Mouse (Mus musculus): ENCODE results near the gene Rbm14. TPM values are rescaled to one million over a fixed set of nuclear protein-coding genes. Genes with fewer than 3 reads are reported as not detected.

Rbm14 gene
- total RNA-seq (2021) = 10 to 100 TPM; 18.6 to 22.5 TPM
- long read RNA-seq, experiment 1, transcript Rbm14-201 (3 exons, 3,165 nt) = major isoform, 25 of 28 reads
- long read RNA-seq, experiment 1, partial matches to known transcripts = 2 of 28 reads
- long read RNA-seq, experiment 1, other reads (novel, unspliced or antisense) = 0 of 28 reads
- long read RNA-seq, experiment 2, transcript Rbm14-201 (3 exons, 3,165 nt) = major isoform, 15 of 18 reads
- long read RNA-seq, experiment 2, partial matches to known transcripts = 2 of 18 reads
- long read RNA-seq, experiment 2, other reads (novel, unspliced or antisense) = 1 of 18 reads

DNA sequence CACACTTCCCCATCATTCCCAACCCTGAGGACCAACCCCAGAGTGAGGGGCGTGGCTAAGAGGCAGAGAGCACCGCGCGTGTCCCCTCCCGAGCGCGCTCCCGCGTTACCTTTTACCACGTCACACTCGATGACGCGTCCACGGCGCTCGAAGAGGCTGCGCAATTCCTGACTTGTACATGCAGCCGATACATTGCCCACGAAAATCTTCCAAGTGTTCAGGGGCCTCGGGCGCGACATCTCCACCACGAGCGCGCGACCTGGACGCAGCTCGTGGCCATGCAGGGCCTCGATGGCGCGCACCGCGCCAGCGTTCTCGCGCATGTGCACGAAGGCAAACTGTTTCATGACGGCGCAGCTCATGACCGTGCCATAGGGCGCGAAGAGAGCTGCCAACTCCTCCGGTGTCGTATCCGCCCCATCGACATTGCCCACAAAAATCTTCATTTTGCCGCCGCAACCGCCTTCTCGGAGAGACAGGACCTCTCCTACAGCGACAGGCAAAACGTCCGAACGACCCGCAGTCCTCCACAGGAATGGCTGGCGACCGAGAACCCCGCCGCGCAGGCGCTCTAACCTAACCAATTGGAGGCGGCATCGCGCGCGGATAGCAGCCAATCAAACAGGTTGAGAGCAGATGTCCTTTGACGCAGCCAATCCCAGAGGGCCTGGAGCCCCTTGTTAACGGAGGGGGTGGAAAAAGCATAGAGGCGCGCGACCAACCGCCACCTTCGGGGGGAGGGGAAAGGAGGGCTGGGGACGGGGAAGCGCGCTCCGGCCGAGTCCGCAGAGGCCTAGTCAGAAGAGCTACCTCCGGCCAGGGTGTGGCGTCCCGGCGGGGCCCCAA is at the start of gene Rbm14, which contains the start of gene Gm21992:
Rbm14 (minus strand) TSS at position 572 of the 846 bp plus-strand sequence.
Gm21992 (minus strand) TSS at position 550 of the 846 bp plus-strand sequence.
- DNase-seq = peak; percentile 96

DNA sequence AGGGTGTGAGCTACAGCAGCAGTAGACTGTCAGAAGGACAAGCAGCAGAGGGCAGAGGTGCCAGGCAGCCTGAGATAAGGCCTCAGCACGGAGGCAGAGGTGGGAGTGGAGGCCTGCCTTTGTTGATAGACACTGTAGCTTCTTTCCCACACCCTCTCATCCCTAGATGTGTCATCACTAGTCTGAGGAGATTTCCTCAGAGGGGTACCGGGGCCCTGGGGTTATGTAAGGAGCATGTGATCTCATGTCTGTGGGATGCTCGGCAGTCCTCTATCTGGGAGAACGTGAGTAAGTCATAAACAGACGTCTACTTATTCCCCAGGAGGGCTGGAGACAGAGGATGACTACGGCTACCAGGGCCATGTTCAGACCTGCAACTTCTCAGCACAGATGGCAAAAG is 47.6 kb upstream of the Rbm14 start:
- DNase-seq = no peak

DNA sequence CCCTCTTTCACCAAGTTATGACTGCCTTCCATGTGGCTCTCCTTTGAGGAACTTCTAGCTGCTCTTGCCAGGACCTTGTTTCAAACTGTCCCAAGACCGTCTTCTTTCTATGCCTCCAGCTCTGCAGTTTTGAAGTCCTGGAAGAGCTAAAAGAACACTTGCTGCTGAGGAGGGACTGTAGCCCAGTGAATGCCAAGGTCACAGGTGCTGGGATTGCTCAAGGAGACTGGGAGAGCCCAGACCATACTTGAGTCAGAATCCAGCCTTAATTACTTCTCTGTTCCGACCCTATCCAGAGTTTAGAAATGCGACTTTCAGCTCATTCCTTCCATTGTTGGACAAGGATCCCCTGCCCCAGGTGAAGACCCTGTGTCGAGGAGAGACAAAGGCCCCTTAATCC is 44.5 kb upstream of the Rbm14 start:
- DNase-seq = no peak

DNA sequence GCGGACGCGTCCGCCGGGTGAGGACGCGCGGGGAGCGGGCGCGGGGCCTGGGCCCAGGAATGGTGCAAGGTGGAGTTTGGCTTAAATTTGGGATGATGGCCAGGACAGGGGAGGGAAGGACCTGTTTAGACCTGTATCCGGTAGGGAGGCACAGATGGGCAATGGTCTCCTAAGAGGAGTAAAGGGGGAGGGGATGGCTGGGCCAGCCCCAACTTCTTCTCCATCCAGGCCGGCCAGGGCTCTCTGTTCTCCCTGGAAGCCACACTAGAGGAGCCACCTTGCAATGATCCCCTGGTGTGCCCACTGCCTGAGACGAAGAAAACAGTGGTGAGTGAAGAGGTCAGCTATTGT is 44.0 kb upstream of the Rbm14 start:
- no peak for DNase-seq

DNA sequence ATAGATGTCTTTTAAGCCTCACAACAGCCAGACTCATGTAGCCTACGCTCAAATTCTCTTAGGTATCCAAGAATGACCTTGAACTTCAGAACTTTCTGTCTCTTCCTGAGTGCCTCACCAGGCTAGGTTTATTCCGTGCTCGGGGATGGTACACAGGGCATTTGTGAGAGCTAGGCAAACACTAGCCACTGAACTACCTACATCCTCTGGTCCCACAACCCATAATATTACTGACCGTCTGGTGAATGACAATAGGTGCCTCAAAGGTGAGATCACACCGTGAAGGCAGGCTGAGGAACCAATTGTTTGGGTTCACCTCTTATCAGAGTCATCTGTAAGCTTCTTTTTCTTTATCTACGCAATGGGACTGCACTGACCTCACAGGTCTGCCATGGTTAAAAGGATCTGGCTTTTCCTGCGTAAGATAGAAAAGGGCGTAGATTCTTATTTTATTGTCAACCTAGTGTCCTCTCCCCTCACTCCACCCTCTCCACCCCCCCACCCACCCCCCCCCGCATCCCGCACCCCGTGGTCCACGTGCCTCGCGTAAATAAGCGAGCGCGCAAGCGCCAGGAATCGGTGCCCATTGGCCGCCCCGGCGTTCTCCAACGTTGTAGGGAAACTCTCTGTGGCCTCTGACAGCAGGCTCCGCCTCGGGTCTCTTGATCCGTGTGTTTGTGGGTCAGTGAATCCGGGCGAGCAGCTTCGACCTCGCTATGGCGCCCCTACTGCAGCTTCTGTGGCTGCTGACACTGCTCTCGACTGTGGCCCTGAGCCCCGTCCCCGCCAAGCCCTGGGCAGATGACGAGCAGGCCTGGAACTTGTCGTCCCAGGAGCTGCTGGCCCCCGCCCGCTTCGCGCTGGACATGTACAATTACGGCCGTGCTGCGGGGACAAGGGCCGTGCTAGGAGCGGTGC is 43.4 kb upstream of the Rbm14 start, which contains the start of gene Ctsf:
Ctsf (plus strand) TSS at position 579 of the 918 bp plus-strand sequence.
- DNase-seq = peak; percentile 89

DNA sequence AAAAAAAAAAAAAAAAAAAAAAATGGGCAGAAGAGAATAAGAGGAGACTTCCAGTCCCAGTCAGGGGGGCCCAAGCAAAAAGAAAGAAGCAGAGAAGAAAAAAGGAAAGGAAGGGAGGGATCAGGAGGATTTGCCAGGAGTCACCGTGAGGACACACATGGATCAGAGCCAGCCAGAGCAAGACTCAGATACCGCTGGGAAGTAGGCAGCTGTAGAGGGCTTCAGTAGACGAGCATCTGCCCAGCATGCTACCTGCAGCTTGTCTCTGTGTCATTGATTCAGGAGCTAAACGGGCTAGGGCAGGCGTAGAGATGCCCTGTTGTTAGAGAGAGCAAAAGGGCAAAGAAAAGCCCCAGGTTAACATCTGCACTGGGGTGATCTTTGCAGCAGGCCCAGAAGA is 38.8 kb upstream of the Rbm14 start:
- no peak for DNase-seq

DNA sequence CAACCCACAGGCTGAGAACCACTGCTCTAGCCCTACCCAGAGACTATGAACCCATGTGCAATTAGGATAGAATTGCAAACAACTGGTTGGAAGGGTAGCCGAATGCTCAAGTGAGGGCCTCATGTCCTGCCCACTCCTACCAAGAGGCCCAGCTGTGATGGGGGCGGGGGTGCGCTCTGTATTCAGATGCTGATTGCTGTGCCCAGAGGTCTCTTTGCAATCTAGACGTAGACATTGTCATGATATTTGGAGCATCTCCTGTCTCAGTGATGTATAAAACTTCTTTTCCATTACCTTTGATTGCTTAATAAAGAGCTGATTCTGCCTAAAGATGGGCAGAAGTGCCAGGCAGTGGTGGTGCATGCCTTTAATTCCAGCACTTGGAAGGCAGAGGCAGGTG is 38.4 kb upstream of the Rbm14 start:
- no peak for DNase-seq

DNA sequence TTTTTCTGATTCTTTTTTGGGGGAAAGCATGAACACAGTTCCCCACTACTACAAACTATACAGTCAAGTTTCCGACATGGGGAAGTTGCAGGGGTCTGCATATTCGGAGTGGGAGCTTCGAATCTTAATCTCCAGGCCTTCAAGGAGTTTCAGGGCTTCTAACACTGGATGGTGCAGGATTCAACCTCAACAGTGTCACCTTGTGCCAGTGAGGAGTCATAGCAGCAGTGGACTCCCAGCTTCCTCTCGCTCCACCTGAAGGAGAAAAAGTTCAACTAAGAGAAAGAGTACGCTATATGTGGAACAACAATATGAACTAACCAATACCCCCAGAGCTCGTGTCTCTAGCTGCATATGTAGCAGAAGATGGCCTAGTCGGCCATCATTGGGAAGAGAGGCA is 36.1 kb upstream of the Rbm14 start:
- no peak for DNase-seq

DNA sequence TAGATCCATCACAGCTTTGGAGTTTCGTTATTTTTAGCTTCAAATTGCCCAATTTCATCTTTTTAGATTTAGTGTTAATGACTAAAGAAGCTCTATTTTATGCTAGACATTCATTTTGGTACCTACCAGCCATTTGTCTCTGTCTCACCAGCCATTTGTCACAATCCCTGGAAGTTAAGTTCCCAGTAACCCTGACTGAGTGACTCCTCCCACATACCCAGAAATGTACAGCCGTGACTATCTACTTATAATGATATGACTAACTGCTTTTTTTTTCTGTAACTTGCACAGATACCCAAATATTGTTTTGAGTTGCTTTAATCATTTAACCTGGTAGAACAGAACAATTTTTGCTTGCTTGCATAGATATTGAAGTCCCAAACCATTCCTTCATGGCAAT is 34.4 kb upstream of the Rbm14 start:
- DNase-seq = no peak

DNA sequence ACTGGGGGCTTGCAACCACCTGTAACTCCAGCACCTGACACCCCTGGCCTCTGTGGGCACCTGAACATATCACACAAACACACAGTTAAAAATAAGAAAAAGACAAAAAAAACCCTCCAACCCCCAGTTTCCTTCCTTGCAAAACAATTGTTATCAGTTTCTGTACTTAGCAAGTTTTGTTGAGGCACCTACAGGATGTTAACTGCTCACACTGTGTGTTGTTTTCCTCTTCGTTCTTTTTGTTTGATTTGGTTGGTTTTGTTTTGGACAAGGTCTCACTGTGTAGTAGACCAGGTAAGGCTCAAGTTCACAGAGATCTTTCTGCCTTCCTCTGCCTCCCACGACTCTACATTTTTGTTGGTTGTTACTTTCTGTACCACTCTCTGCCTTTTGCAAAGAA is 31.2 kb upstream of the Rbm14 start:
- DNase-seq = no peak

DNA sequence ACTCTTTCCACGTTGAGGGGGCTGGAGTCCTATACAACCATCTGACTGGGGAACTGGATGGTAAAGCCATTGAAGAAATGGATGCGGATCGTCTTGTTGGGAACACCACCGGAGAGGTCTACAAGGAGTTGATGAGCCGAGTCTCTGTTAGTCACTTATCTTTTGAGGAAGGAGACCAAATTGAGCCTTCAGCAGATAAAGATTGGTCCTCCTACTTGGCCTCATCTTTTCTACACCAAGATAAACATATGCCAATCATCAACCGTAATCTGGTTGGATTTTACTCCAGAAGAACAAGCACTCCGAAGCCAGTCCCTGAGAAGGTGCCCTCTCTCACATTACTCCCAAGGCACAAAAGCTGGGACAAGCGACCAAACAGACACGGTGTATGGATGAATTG is 29.4 kb upstream of the Rbm14 start:
- DNase-seq = no peak

DNA sequence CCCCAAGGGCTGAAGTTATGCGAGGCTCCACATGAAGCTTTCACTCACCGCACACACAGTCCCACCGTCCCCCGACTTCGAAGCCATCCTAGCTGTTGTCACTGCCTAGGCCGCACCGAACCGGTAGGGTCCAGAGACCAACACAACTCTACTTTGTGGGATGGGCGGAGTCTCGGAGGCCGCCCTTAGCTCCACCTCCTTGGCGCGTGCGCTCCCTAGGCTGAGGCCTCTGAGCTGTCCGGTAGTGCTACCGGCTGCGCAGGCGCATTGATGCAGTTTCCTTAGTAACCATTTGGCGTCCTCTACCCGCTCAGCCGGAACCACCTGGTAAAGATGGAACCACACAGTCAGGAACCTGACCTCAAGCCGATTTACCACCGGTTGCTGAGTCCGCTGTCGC is 27.7 kb upstream of the Rbm14 start, which contains the start of the genes Ccs and Ccdc87:
Ccs (minus strand) TSS at position 184 of the 400 bp plus-strand sequence.
Ccdc87 (plus strand) TSS at position 218 of the 400 bp plus-strand sequence.
- peak; percentile 96 for DNase-seq

DNA sequence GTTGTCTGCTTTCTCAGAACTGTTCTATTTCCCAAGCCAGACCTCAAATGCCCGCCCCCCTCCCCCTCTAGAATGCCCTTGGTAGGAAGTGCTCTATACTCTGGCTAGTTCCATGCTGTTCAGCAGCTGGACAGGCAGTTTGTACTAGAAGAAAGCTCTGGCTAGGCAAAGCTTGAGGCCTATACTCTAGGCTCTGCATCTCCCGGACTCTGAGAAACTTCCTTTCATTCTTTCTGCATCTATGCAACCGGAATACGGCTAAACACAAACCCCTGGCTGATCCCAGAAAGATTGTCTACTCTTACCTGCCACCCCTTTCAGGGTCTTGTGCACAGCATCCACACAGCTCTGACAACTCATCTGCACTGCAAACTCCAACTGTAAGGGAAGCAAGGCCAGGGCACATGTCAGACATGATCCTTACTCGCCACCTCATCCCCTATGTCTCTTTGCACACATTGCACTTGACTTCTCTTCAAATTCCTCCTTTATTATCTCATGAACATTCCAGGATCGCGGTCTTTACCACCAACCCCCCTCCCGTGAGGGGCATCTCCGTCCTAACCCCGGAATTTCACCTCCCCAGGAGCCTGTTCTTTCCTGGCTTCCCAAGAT is 27.2 kb upstream of the Rbm14 start:
- no peak for DNase-seq

DNA sequence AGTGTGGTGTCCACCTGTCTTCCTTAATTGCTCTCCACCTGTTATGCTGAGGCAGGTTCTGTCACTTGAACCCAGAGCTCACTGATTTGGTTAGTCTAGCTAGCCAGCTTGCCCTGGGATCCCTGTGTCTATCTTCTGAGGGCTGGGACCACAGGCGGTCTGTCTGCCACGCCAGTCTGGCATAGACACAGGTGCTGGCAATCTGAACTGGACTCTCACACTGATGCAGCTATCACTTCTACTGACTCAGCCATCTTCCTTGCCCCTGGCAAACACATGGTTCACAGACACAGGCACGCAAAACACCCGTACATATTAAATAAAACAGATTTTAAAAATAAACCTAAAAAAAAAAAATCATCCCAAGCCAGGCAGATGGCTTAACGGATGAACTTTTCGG is 25.6 kb upstream of the Rbm14 start:
- DNase-seq = no peak

DNA sequence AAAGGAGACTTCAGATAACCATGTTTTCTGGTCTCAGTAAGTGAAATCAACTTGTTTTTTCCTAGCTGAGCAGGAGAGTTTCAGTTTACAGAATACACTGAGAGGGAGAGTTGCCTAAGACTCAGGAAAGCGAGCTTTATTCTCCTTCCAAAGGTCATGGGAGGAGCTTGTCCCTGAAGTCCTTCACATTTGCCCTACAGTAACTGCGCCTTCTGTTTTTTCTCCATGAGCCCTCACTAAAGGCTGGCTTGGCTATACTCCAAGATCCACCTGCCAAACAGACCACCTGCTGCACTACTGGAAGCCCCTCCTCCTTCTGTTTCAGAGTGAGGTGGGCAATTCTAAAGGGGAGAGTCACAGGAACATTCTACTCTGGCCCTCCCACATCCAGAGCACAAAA is 24.7 kb upstream of the Rbm14 start:
- DNase-seq = no peak

DNA sequence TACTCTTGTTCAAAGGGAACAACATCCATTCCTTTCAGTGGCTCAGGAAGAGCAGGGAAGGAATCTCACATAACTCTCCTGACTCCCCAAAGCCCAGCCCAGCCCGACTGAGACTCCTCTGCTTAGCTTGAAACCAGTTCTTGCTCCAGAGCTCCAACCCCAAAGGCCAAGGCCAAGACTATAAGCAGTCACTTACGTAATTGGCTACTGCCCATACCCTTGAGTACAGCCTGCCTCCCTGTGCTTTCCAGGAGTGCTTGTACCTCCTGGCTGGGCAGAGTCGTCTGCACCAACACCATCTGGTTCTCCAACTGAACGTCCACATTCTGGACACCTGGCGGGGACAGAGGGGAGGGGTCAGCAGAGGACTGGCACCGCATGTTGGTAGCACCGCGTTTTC is 22.5 kb upstream of the Rbm14 start:
- no peak for DNase-seq

DNA sequence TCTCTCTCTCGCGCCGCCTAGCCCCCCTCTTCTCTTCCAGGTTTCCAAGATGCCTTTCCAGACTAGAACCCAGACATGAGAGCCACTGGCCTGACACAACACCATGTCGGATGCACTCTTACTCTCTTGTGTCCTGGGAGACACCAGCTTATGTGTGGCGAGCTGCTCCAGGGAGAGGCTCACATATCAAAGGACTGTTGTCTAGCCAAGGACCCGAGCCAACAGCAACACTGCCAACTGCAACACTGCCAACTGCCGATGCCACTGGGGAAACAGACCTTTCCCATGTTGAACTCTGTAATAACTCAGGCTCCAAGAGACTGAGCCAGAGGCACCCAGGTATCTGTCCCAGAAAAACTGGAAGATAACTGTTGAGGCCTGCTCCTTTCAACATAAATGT is 17.7 kb upstream of the Rbm14 start:
- peak; percentile 72 for DNase-seq

DNA sequence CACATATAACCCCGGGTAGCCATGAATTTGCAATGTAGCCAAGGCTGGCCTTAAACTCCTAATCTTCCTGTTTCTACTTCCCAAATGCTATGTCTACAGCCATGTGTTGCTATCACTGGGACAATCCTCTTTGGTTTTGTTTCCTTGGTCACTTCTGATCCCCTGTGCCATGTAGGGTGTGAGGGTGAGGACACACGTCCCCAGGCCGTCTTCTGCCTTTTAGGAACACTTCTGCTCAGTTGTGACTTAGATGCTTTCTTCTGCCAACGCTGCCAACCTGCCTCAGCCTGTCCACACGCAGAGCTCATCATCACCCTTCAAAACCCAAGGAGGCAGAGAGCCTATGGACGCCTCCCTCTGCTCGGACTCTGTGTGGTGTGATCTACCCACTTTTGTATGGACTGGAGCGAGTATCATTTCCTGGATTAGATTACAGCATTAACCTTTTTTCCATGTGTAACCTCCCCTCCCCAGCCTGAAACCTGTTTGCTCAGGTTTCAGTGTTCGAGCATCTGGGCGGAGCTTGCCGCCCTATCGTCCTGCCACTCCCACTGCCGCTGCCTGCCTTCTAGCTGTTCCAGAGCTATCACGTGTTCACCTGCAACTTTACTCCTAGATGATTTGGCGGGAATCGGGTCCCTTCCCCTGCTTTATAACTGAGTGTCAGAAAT is 17.1 kb upstream of the Rbm14 start:
- no peak for DNase-seq

DNA sequence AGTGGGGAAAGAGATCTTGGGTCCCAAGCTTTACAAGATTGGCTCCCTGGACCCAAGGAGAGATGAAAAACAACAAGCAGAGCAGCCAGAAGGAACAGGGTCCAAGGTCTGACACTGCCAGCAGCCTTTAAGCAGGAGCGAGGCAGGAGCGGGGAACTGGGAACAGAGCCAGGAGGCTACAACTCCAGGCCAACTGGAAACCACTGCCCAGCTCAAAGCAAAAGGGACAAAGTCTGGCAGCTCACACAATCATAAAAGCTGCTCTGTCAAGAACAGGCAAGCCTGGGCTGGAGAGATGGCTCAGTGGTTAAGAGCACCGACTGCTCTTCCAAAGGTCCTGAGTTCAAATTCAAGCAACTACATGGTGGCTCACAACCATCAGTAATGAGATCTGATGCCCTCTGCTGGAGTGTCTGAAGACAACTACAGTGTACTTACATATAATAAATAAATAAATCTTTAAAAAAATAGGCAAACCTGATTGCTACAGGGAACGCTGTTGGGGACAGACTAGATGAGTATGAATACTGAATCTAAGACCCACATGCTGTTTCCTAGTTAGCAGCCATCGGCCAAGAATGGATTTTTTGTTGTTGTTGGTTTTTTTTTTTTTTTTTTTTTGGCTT is 9.4 kb upstream of the Rbm14 start:
- DNase-seq = peak; percentile 83

DNA sequence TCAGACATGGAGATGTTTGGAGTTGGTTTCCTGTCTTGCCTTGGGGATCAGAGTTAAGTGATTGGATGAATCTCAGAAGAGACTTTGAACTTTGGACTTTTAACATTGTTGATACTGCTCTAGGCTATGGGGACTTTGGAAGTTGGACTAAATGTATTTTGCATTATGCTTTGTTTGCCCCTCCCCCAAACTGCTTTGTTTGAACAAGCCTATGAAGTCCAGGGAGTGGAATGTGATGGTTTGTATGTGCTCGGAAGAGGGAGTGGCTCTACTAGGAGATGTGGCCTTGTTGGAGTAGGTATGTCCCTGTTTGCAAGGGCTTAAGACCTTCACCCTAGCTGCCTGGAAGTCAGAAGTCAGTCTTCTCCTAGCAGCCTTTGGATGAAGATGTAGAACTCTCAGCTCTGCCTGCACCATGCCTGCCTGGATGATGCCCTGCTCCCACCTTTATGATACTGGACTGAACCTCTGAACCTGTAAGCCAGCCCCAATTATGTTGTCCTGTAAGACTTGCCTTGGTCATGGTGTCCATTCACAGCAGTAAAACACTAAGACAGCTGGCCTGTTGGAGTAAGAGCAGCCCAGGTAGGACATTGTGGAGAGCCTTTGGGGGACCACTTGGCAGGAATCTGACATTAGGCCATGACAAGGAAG is 5.9 kb upstream of the Rbm14 start:
- DNase-seq = no peak
